Mouse (Mus musculus) gonadal fat pad, adult 2 months (tissue): ENCODE results near the gene Cep128. TPM values are rescaled to one million over a fixed set of nuclear protein-coding genes. Genes with fewer than 3 reads are reported as not detected.

Experiments used
- DNase-seq: peaks from one replicate; pipeline ENCODE4 v3.0.0-alpha.2; 2012; ENCODE audit warnings: low read depth
- polyA plus RNA-seq: library from polyadenylated mRNA; depleted of rRNA; stranded (reverse); fragments of >200 nt; gene quantifications from 2 replicates; pipeline ENCODE4 v1.2.3, GENCODE M21; 2012; rRNA removed

The Cep128 gene
- polyA plus RNA-seq, 1 experiment, result 2.8 TPM

GRCm38 (mm10) chr12:90971156-90971555 is 413.1 kb downstream of the Cep128 start:
- DNase-seq, result no peak

GRCm38 (mm10) chr12:90961386-90962017 is 422.7 kb downstream of the Cep128 start:
- no peak for DNase-seq

GRCm38 (mm10) chr12:90954740-90955473 is 429.3 kb downstream of the Cep128 start:
- DNase-seq, result no peak

Other genes with a start within 250 kb of the Cep128 start
- 33.1 and 39.2 TPM in 2 replicates for gene Tshr, start 154 bp upstream of the Cep128 start, polyA plus RNA-seq
- 18.0 and 18.7 TPM in 2 replicates for gene Gtf2a1, start 206.1 kb upstream of the Cep128 start, polyA plus RNA-seq